Mouse (Mus musculus) MEL (cell line): Measurements from ENCODE around the gene Ap3b1. TPM values are rescaled to one million over a fixed set of nuclear protein-coding genes. Genes with fewer than 3 reads are reported as not detected.

Experiments
- DNase-seq: peaks from one replicate; pipeline ENCODE4 v3.0.0; 2011; ENCODE audit warnings: low read depth, low spot score
- H3K27ac ChIP-seq: 2 replicates; pipeline ENCODE4 v1.5.1; 2012; ENCODE audit warnings: low read depth, mild to moderate bottlenecking, control low read depth, low read length, moderate library complexity; ENCODE audit not compliant: control insufficient read depth
- H3K27me3 ChIP-seq, 2 experiments: fragments of 150-350 bp in 1 of 2; sonication (generic) in 1 of 2; 2 replicates each; pipeline ENCODE4 v1.6.1; 2012; ENCODE audit warnings: low read length in 2 of 2, mild to moderate bottlenecking in 2 of 2, improper control_type of control experiment in 1 of 2, moderate library complexity in 1 of 2; ENCODE audit not compliant: insufficient read depth in 2 of 2, control insufficient read depth in 1 of 2
- H3K36me3 ChIP-seq, 2 experiments: 2 replicates each; pipeline ENCODE4 v1.6.1; 2012 to 2014; ENCODE audit warnings: low read length in 2 of 2, improper control_type of control experiment in 1 of 2, inconsistent platforms in 1 of 2, mild to moderate bottlenecking in 1 of 2; ENCODE audit not compliant: insufficient read depth in 2 of 2, control insufficient read depth in 1 of 2
- H3K4me1 ChIP-seq, 2 experiments: fragments of 150-350 bp in 1 of 2; sonication (generic) in 1 of 2; 2 replicates each; pipeline ENCODE4 v1.6.1; 2012; ENCODE audit warnings: low read length in 2 of 2, improper control_type of control experiment in 1 of 2, mild to moderate bottlenecking in 1 of 2; ENCODE audit not compliant: insufficient read depth in 2 of 2, control insufficient read depth in 1 of 2
- H3K4me3 ChIP-seq, 2 experiments: fragments of 150-350 bp in 1 of 2; sonication (generic) in 1 of 2; 2 replicates each; pipeline ENCODE4 v1.5.1; 2012; ENCODE audit warnings: low read depth in 2 of 2, low read length in 2 of 2, mild to moderate bottlenecking in 2 of 2, moderate library complexity in 2 of 2, control low read depth in 1 of 2, improper control_type of control experiment in 1 of 2; ENCODE audit not compliant: control insufficient read depth in 1 of 2, insufficient read depth in 1 of 2
- H3K79me2 ChIP-seq: 2 replicates; pipeline ENCODE4 v1.6.1; 2012; ENCODE audit warnings: mild to moderate bottlenecking, low read length, moderate library complexity; ENCODE audit not compliant: control insufficient read depth, poor library complexity, insufficient read depth
- H3K9ac ChIP-seq: 2 replicates; pipeline ENCODE4 v1.6.1; 2012; ENCODE audit warnings: low read depth, mild to moderate bottlenecking, control low read depth, low read length, moderate library complexity; ENCODE audit not compliant: control insufficient read depth, poor library complexity, severe bottlenecking
- H3K9me3 ChIP-seq: fragments of 150-350 bp; sonication (generic); replicated peaks from 2 replicates; pipeline ENCODE4 v1.6.1; 2012; ENCODE audit warnings: mild to moderate bottlenecking, low read length, improper control_type of control experiment, moderate library complexity; ENCODE audit not compliant: insufficient read depth
- BHLHE40 ChIP-seq: IDR thresholded peaks from 2 replicates; pipeline ENCODE4 v1.6.1; 2012; ENCODE audit warnings: low read depth, mild to moderate bottlenecking, inconsistent platforms, low read length, improper control_type of control experiment, borderline replicate concordance
- EP300 ChIP-seq, 2 experiments: IDR thresholded peaks; 2 replicates each; pipeline ENCODE4 v1.6.1; 2011; ENCODE audit warnings: improper control_type of control experiment in 2 of 2, low read length in 2 of 2, low read depth in 1 of 2, mild to moderate bottlenecking in 1 of 2
- KAT2A ChIP-seq: conservative IDR thresholded peaks from 2 replicates; pipeline ENCODE4 v1.6.1; 2012; ENCODE audit warnings: low read depth, low read length, improper control_type of control experiment, inconsistent platforms
- MAX ChIP-seq: IDR thresholded peaks from 2 replicates; pipeline ENCODE4 v1.6.1; 2011; ENCODE audit warnings: low read length, improper control_type of control experiment
- MAZ ChIP-seq: IDR thresholded peaks from 2 replicates; pipeline ENCODE4 v1.6.1; 2012; ENCODE audit warnings: low read depth, mild to moderate bottlenecking, inconsistent platforms, low read length, improper control_type of control experiment
- NELFE ChIP-seq: IDR thresholded peaks from 2 replicates; pipeline ENCODE4 v1.6.1; 2011; ENCODE audit warnings: low read depth, low read length, improper control_type of control experiment
- NRF1 ChIP-seq: IDR thresholded peaks from 2 replicates; pipeline ENCODE4 v1.6.1; 2014; ENCODE audit warnings: low read depth, mild to moderate bottlenecking, inconsistent platforms, low read length, improper control_type of control experiment, moderate library complexity; ENCODE audit not compliant: poor library complexity, insufficient read depth, severe bottlenecking
- POLR2AphosphoS5 ChIP-seq: IDR thresholded peaks from 2 replicates; pipeline ENCODE4 v1.6.1; 2012; ENCODE audit warnings: low read depth, borderline replicate concordance, mild to moderate bottlenecking, inconsistent platforms, low read length, moderate library complexity, mixed read lengths
- RAD21 ChIP-seq: IDR thresholded peaks from 2 replicates; pipeline ENCODE4 v1.6.1; 2011; ENCODE audit warnings: mild to moderate bottlenecking, low read depth, low read length, improper control_type of control experiment
- SMC3 ChIP-seq: IDR thresholded peaks from 2 replicates; pipeline ENCODE4 v1.6.1; 2011; ENCODE audit warnings: low read depth, low read length, improper control_type of control experiment
- TAL1 ChIP-seq: IDR thresholded peaks from 2 replicates; pipeline ENCODE4 v1.6.1; 2012; ENCODE audit warnings: mild to moderate bottlenecking, inconsistent platforms, low read length, moderate library complexity, mixed read lengths
- TBP ChIP-seq: IDR thresholded peaks from 2 replicates; pipeline ENCODE4 v1.8.0; 2011; ENCODE audit warnings: low read depth, low read length, improper control_type of control experiment
- USF2 ChIP-seq, 2 experiments: IDR thresholded peaks; 2 replicates each; pipeline ENCODE4 v1.6.1; 2011 to 2012; ENCODE audit warnings: improper control_type of control experiment in 2 of 2, low read length in 2 of 2, borderline replicate concordance in 1 of 2, inconsistent platforms in 1 of 2, low read depth in 1 of 2, mild to moderate bottlenecking in 1 of 2; ENCODE audit not compliant: insufficient read depth in 1 of 2
- ZC3H11A ChIP-seq: IDR thresholded peaks from 2 replicates; pipeline ENCODE4 v1.6.1; 2012; ENCODE audit warnings: low read depth, mild to moderate bottlenecking, inconsistent platforms, low read length, improper control_type of control experiment
- ZKSCAN1 ChIP-seq: IDR thresholded peaks from 2 replicates; pipeline ENCODE4 v1.6.1; 2012; ENCODE audit warnings: low read depth, mild to moderate bottlenecking, inconsistent platforms, low read length, improper control_type of control experiment, moderate library complexity
- ZMIZ1 ChIP-seq: IDR thresholded peaks from 2 replicates; pipeline ENCODE4 v1.6.1; 2012; ENCODE audit warnings: low read depth, mild to moderate bottlenecking, inconsistent platforms, low read length, improper control_type of control experiment, moderate library complexity
- ZNF384 ChIP-seq: IDR thresholded peaks from 2 replicates; pipeline ENCODE4 v1.6.1; 2012; ENCODE audit warnings: low read depth, mild to moderate bottlenecking, inconsistent platforms, low read length, improper control_type of control experiment
- polyA plus RNA-seq, 2 experiments: library from polyadenylated mRNA; stranded (reverse) in 1 of 2; unstranded in 1 of 2; fragments of >175 nt in 1 of 2; fragments of >200 nt in 1 of 2; gene quantifications; 2 replicates each; pipeline versions ENCODE4 v1.2.1 to v1.2.4; 2012; ENCODE audit warnings: low replicate concordance in 2 of 2, low read depth in 1 of 2; ENCODE audit not compliant: insufficient read length in 2 of 2, insufficient read depth in 1 of 2, missing spikeins in 1 of 2
- total RNA-seq: library from RNA; depleted of rRNA; stranded (reverse); fragments of 300-350 nt; gene quantifications from 2 replicates; pipeline ENCODE4 v1.2.3, GENCODE M21; 2012

Gene Ap3b1
- total and polyA plus RNA-seq, 3 experiments = 36.7 to 74.5 TPM; not detected in 1

DNA sequence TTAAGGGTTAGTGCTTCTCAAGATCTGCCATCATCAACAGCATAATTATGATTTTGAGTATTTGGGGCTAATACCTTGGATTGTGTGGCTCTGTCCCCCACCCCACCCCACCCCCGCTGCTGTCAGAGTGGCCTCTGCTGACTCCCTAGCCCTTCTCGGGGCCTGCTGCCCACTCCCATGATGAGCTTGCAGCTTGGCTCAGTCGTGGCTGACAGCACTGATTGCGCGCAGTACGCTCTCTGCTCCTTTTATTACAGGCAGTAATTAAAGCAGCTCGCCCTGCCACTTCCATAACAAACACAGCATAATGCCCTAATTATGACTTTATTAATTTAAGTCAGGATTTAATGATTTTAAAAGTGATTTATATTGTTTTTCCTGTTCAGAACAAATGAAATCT, 121.5 kb downstream of the Ap3b1 start:
- TF ChIP-seq TBP = no peak
- TF ChIP-seq TAL1 = no peak
- TF ChIP-seq MAZ = no peak
- no peaks in the 10 kb centered on the region for H3K79me2 ChIP-seq
- no peak overlapping the region for H3K4me3 ChIP-seq
- no peak for DNase-seq
- no peaks in the 10 kb centered on the region for H3K27me3 ChIP-seq
- H3K9me3 ChIP-seq = no peaks in the 10 kb centered on the region
- H3K4me1 ChIP-seq = no peaks in the 10 kb centered on the region
- peaks cover 0 to 28% of the 10 kb centered on the region in 2 experiments; a peak in 2 of 4 replicates for H3K36me3 ChIP-seq
- no peak overlapping the region for H3K27ac ChIP-seq
- H3K9ac ChIP-seq = no peak overlapping the region

DNA sequence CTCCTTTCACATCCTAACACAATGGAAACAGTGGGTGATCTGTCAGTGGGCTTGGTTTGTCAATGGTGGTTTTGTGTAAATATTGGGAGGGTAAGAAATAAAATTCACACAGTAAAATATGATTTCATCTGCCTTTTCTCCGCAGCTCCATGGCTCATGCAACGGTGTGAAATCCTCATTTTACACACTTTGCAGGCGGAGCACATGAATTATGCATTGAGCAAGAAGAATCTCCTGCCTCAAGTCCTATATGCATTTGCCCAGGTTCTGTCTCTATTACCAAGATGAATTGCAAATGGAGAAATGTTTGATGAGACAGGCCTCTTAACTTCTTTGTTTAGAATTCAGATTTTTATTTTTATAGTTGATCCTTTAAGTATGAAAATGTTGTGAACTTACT, 131.9 kb downstream of the Ap3b1 start:
- Histone ChIP-seq H3K79me2 (no peaks in the 10 kb centered on the region), H3K4me3 (no peak overlapping the region), H3K27ac (no peak overlapping the region), H3K27me3 (no peaks in the 10 kb centered on the region)
- no peak for DNase-seq
- TF ChIP-seq KAT2A = no peak
- no peak for TF ChIP-seq SMC3
- TF ChIP-seq NELFE = no peak
- no peak for TF ChIP-seq MAZ
- no peak for TF ChIP-seq MAX
- TF ChIP-seq ZC3H11A = no peak
- TF ChIP-seq USF2 (IDR thresholded peaks at IDR 0.05; ENCODE audit: borderline replicate concordance in 1 of 2, insufficient read depth in 1 of 2, low read depth in 1 of 2, low read length in 2 of 2) = no peak
- TF ChIP-seq RAD21 = no peak
- no peak for TF ChIP-seq POLR2AphosphoS5
- no peak for TF ChIP-seq ZMIZ1
- TF ChIP-seq EP300 (IDR thresholded peaks at IDR 0.05; ENCODE audit: low read depth in 1 of 2, low read length in 2 of 2) = no peak
- TF ChIP-seq NRF1 = no peak
- TF ChIP-seq ZNF384 = no peak
- TF ChIP-seq, all 39 proteins: peak for 0
- peaks cover 0 to 6% of the 10 kb centered on the region in 2 experiments; a peak in 2 of 4 replicates for H3K36me3 ChIP-seq
- H3K9ac ChIP-seq = no peak overlapping the region
- H3K9me3 ChIP-seq = no peaks in the 10 kb centered on the region
- no peaks in the 10 kb centered on the region for H3K4me1 ChIP-seq

DNA sequence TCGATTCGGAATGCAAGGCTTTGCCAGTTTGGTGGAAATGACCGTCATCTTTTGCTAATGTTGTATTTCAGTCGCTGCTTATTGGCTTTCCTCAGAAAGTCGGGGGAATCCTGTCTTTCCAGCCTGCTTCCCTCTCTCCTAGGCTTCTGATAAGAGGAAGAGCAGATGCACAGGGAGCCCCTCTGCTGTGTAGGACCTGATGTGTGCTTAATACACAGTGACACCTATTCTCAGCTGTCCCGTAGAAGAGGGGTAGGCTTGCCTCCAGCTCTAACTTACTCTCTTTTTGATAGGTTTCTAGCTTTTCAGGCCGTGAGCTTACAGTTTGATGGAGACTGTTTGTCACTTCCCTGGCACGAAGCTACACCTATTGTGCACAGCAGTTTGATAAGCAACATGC, 132.4 kb downstream of the Ap3b1 start:
- no peaks in the 10 kb centered on the region for H3K9me3 ChIP-seq
- H3K4me3 ChIP-seq = no peak overlapping the region
- DNase-seq = no peak
- H3K4me1 ChIP-seq = no peaks in the 10 kb centered on the region
- H3K9ac ChIP-seq = no peak overlapping the region
- H3K27me3 ChIP-seq = no peaks in the 10 kb centered on the region
- peaks cover 0 to 5% of the 10 kb centered on the region in 2 experiments; a peak in 2 of 4 replicates for H3K36me3 ChIP-seq
- no peaks in the 10 kb centered on the region for H3K79me2 ChIP-seq
- no peak overlapping the region for H3K27ac ChIP-seq
- no peak for TF ChIP-seq ZMIZ1
- TF ChIP-seq ZKSCAN1 = no peak
- no peak for TF ChIP-seq BHLHE40
- no peak for TF ChIP-seq NELFE
- TF ChIP-seq NRF1 = no peak
